Mouse (Mus musculus): ENCODE results near the gene Olfr770. TPM values are rescaled to one million over a fixed set of nuclear protein-coding genes. Genes with fewer than 3 reads are reported as not detected.
"Not testable (repeated sequence)": the region's sequence is repeated elsewhere in the genome, so short reads cannot be mapped to it uniquely, and the experiment has no call there.

Gene Olfr770
- not detected in 2 replicates for polyA plus RNA-seq (2015; fragmentation: Nextera tagmentation; extraction: Ambion mirVana)

- H3K27me3 ChIP-seq: no peaks in the 10 kb centered on the region
- no peak for ATAC-seq (ENCODE audit: low FRiP score)
- no peak within 1 kb of the TSS for H3K4me2 ChIP-seq
- no peaks in the 10 kb centered on the region for H3K9me3 ChIP-seq
- no peak within 1 kb of the TSS for H3K9ac ChIP-seq
- no peak within 1 kb of the TSS for H3K4me3 ChIP-seq
- WGBS: 86% methylated on average over 2 of the region's 2 CpGs
- H3K4me1 ChIP-seq (replicated peaks): no peaks in the 10 kb centered on the region
- no peaks in the 10 kb centered on the region for H3K36me3 ChIP-seq
- no peak within 1 kb of the TSS for H3K27ac ChIP-seq
These were observed at the start of gene Olfr770 for GRCm38 (mm10) chr10:129138898-129139297. Gene Olfr770 (minus strand): TSS chr10:129138998.

GRCm38 (mm10) chr10:129187319-129187718 is 48.5 kb upstream of the Olfr770 start, which contains the start of gene Olfr773:
Gene Olfr773 (minus strand): TSS chr10:129187419.
- H3K36me3 ChIP-seq; H3K27me3 ChIP-seq; H3K9ac ChIP-seq; ATAC-seq (ENCODE audit: low FRiP score); H3K4me2 ChIP-seq; H3K4me1 ChIP-seq (replicated peaks); H3K27ac ChIP-seq; H3K4me3 ChIP-seq; H3K9me3 ChIP-seq: not testable (repeated sequence)

- not testable (repeated sequence) for H3K36me3 ChIP-seq; H3K27me3 ChIP-seq; H3K4me1 ChIP-seq (replicated peaks); H3K4me2 ChIP-seq; H3K4me3 ChIP-seq; H3K27ac ChIP-seq; ATAC-seq (ENCODE audit: low FRiP score); H3K9me3 ChIP-seq; H3K9ac ChIP-seq
- 82% methylated on average over 3 of the region's 4 CpGs for WGBS
These were observed 39.0 kb upstream of the Olfr770 start, which contains the start of gene Olfr772 for GRCm38 (mm10) chr10:129177821-129178220. Gene Olfr772 (minus strand): TSS chr10:129177921.

GRCm38 (mm10) chr10:129164651-129165050 is 25.9 kb upstream of the Olfr770 start, which contains the start of gene Olfr771:
Gene Olfr771 (minus strand): TSS chr10:129164751.
- 91% methylated on average over 1 of the region's 1 CpGs for WGBS
- no peak for ATAC-seq (ENCODE audit: low FRiP score)
- H3K36me3 ChIP-seq: no peaks in the 10 kb centered on the region
- no peak within 1 kb of the TSS for H3K4me2 ChIP-seq
- H3K9ac ChIP-seq: no peak within 1 kb of the TSS
- no peak within 1 kb of the TSS for H3K4me3 ChIP-seq
- no peaks in the 10 kb centered on the region for H3K9me3 ChIP-seq
- no peaks in the 10 kb centered on the region for H3K4me1 ChIP-seq (replicated peaks)
- no peaks in the 10 kb centered on the region for H3K27me3 ChIP-seq
- H3K27ac ChIP-seq: no peak within 1 kb of the TSS

GRCm38 (mm10) chr10:129117761-129118160 is 21.0 kb downstream of the Olfr770 start, which contains the start of gene Olfr769:
Gene Olfr769 (minus strand): TSS chr10:129117861.
- Histone ChIP-seq H3K27me3 (no peaks in the 10 kb centered on the region), H3K27ac (no peak within 1 kb of the TSS), H3K9me3 (no peaks in the 10 kb centered on the region), H3K4me3 (no peak within 1 kb of the TSS), H3K36me3 (no peaks in the 10 kb centered on the region), H3K4me1 (replicated peaks) (no peaks in the 10 kb centered on the region), H3K4me2 (no peak within 1 kb of the TSS), H3K9ac (no peak within 1 kb of the TSS)
- no peak for ATAC-seq (ENCODE audit: low FRiP score)
- WGBS: 92% methylated on average over 2 of the region's 2 CpGs

GRCm38 (mm10) chr10:129115146-129115545 is 23.7 kb downstream of the Olfr770 start:
- ATAC-seq (ENCODE audit: low FRiP score): no peak
- no peak overlapping the region for H3K27ac ChIP-seq
- H3K36me3 ChIP-seq: no peaks in the 10 kb centered on the region
- H3K4me1 ChIP-seq (replicated peaks): no peaks in the 10 kb centered on the region
- H3K4me3 ChIP-seq: no peak overlapping the region
- no peak overlapping the region for H3K4me2 ChIP-seq
- H3K9ac ChIP-seq: no peak overlapping the region
- no peaks in the 10 kb centered on the region for H3K27me3 ChIP-seq
- 94% methylated on average over 3 of the region's 3 CpGs for WGBS
- no peaks in the 10 kb centered on the region for H3K9me3 ChIP-seq

GRCm38 (mm10) chr10:129101231-129101630 is 37.6 kb downstream of the Olfr770 start:
- no peak overlapping the region for H3K4me2 ChIP-seq
- H3K4me3 ChIP-seq: no peak overlapping the region
- no peaks in the 10 kb centered on the region for H3K4me1 ChIP-seq (replicated peaks)
- H3K9ac ChIP-seq: no peak overlapping the region
- ATAC-seq (ENCODE audit: low FRiP score): no peak
- no peaks in the 10 kb centered on the region for H3K27me3 ChIP-seq
- WGBS: 39% methylated on average over 3 of the region's 3 CpGs
- no peaks in the 10 kb centered on the region for H3K9me3 ChIP-seq
- no peaks in the 10 kb centered on the region for H3K36me3 ChIP-seq
- H3K27ac ChIP-seq: no peak overlapping the region

GRCm38 (mm10) chr10:129099275-129099674 is 39.5 kb downstream of the Olfr770 start, which contains the start of gene Olfr768:
Gene Olfr768 (minus strand): TSS chr10:129099375.
- Histone ChIP-seq H3K27me3 (no peaks in the 10 kb centered on the region), H3K4me2 (no peak within 1 kb of the TSS), H3K4me3 (no peak within 1 kb of the TSS), H3K27ac (no peak within 1 kb of the TSS), H3K9ac (no peak within 1 kb of the TSS), H3K4me1 (replicated peaks) (no peaks in the 10 kb centered on the region), H3K36me3 (no peaks in the 10 kb centered on the region), H3K9me3 (no peaks in the 10 kb centered on the region)
- no peak for ATAC-seq (ENCODE audit: low FRiP score)
- 91% methylated on average over 1 of the region's 1 CpGs for WGBS

GRCm38 (mm10) chr10:129082810-129083209 is 56.0 kb downstream of the Olfr770 start, which contains the start of gene Olfr767:
Gene Olfr767 (minus strand): TSS chr10:129082910.
- H3K9ac ChIP-seq; H3K4me2 ChIP-seq; H3K36me3 ChIP-seq; H3K4me3 ChIP-seq; H3K4me1 ChIP-seq (replicated peaks); H3K27me3 ChIP-seq; H3K27ac ChIP-seq; ATAC-seq (ENCODE audit: low FRiP score); H3K9me3 ChIP-seq: not testable (repeated sequence)

Other genes starting within 250 kb of the Olfr770 start
- gene Gdf11, start 247.3 kb downstream of the Olfr770 start, polyA plus RNA-seq (2015; fragmentation: Nextera tagmentation; extraction: Ambion mirVana): 10.2 and 10.3 TPM in 2 replicates
- gene Cd63, start 238.0 kb downstream of the Olfr770 start, polyA plus RNA-seq (2015; fragmentation: Nextera tagmentation; extraction: Ambion mirVana): 198 and 229 TPM in 2 replicates
- gene Rdh5, start 216.1 kb downstream of the Olfr770 start, polyA plus RNA-seq (2015; fragmentation: Nextera tagmentation; extraction: Ambion mirVana): 16.6 and 19.3 TPM in 2 replicates
- gene Bloc1s1, start 215.0 kb downstream of the Olfr770 start, polyA plus RNA-seq (2015; fragmentation: Nextera tagmentation; extraction: Ambion mirVana): 281 and 286 TPM in 2 replicates
- gene Itga7, start 205.2 kb downstream of the Olfr770 start, polyA plus RNA-seq (2015; fragmentation: Nextera tagmentation; extraction: Ambion mirVana): 5.2 and 6.3 TPM in 2 replicates
- gene Mettl7b, start 178.0 kb downstream of the Olfr770 start, polyA plus RNA-seq (2015; fragmentation: Nextera tagmentation; extraction: Ambion mirVana): not detected in 2 replicates
- gene Olfr9, start 149.6 kb downstream of the Olfr770 start, polyA plus RNA-seq (2015; fragmentation: Nextera tagmentation; extraction: Ambion mirVana): not detected in 2 replicates
- gene Olfr763, start 128.2 kb downstream of the Olfr770 start, polyA plus RNA-seq (2015; fragmentation: Nextera tagmentation; extraction: Ambion mirVana): not detected in 2 replicates
- gene Olfr764-ps1, start 99.1 kb downstream of the Olfr770 start, polyA plus RNA-seq (2015; fragmentation: Nextera tagmentation; extraction: Ambion mirVana): not detected in 2 replicates
- not detected in 2 replicates for gene Olfr765, start 89.0 kb downstream of the Olfr770 start, polyA plus RNA-seq (2015; fragmentation: Nextera tagmentation; extraction: Ambion mirVana)
- gene Olfr766-ps1, start 70.0 kb downstream of the Olfr770 start, polyA plus RNA-seq (2015; fragmentation: Nextera tagmentation; extraction: Ambion mirVana): not detected in 2 replicates
- gene Olfr767, start 56.1 kb downstream of the Olfr770 start, polyA plus RNA-seq (2015; fragmentation: Nextera tagmentation; extraction: Ambion mirVana): not detected in 2 replicates
- not detected in 2 replicates for gene Olfr768, start 39.6 kb downstream of the Olfr770 start, polyA plus RNA-seq (2015; fragmentation: Nextera tagmentation; extraction: Ambion mirVana)
- not detected in 2 replicates for gene Olfr769, start 21.1 kb downstream of the Olfr770 start, polyA plus RNA-seq (2015; fragmentation: Nextera tagmentation; extraction: Ambion mirVana)
- not detected in 2 replicates for gene Olfr771, start 25.8 kb upstream of the Olfr770 start, polyA plus RNA-seq (2015; fragmentation: Nextera tagmentation; extraction: Ambion mirVana)
- gene Olfr772, start 38.9 kb upstream of the Olfr770 start, polyA plus RNA-seq (2015; fragmentation: Nextera tagmentation; extraction: Ambion mirVana): not detected in 2 replicates
- not detected in 2 replicates for gene Olfr773, start 48.4 kb upstream of the Olfr770 start, polyA plus RNA-seq (2015; fragmentation: Nextera tagmentation; extraction: Ambion mirVana)
- gene Olfr774, start 97.2 kb upstream of the Olfr770 start, polyA plus RNA-seq (2015; fragmentation: Nextera tagmentation; extraction: Ambion mirVana): not detected in 2 replicates
- gene Olfr775, start 109.4 kb upstream of the Olfr770 start, polyA plus RNA-seq (2015; fragmentation: Nextera tagmentation; extraction: Ambion mirVana): not detected in 2 replicates
- not detected in 2 replicates for gene Olfr776, start 120.1 kb upstream of the Olfr770 start, polyA plus RNA-seq (2015; fragmentation: Nextera tagmentation; extraction: Ambion mirVana)
- not detected in 2 replicates for gene Olfr777, start 132.5 kb upstream of the Olfr770 start, polyA plus RNA-seq (2015; fragmentation: Nextera tagmentation; extraction: Ambion mirVana)
- not detected in 2 replicates for gene Olfr780, start 179.1 kb upstream of the Olfr770 start, polyA plus RNA-seq (2015; fragmentation: Nextera tagmentation; extraction: Ambion mirVana)
- gene Olfr781, start 189.9 kb upstream of the Olfr770 start, polyA plus RNA-seq (2015; fragmentation: Nextera tagmentation; extraction: Ambion mirVana): not detected in 2 replicates
- not detected in 2 replicates for gene Olfr782, start 209.9 kb upstream of the Olfr770 start, polyA plus RNA-seq (2015; fragmentation: Nextera tagmentation; extraction: Ambion mirVana)
- 0.08 TPM in 1 of 2 replicates, not detected in the other for gene Olfr784, start 245.1 kb upstream of the Olfr770 start, polyA plus RNA-seq (2015; fragmentation: Nextera tagmentation; extraction: Ambion mirVana)

Data from hindbrain, embryonic 13.5 days (tissue).